ENCODE assay signal across 8 mouse cellular contexts in genomic region chr1:180332076-180332927, GRCm38 (mm10). TPM values are rescaled to one million over a fixed set of nuclear protein-coding genes. Genes with fewer than 3 reads are reported as not detected.
DNase-seq lines count a peak whose midpoint lies in the region; ATAC-seq lines count a peak whose summit lies in the region.

No protein-coding gene starts in this region.

- 1% methylated on average over 72 of the region's 72 CpGs for WGBS in embryonic facial prominence, embryonic 10.5 days
- WGBS in hindbrain, embryonic 10.5 days, result under 1% methylated on average over 72 of the region's 72 CpGs
- WGBS in midbrain, embryonic 14.5 days, result under 1% methylated on average over 71 of the region's 72 CpGs

- peak; percentile 50 for DNase-seq in T-cell, adult 2 months (ENCODE audit: low spot score)
- DNase-seq in embryonic facial prominence, embryonic 10.5 days (ENCODE audit: low spot score), result peak; percentile 70
- peak; percentile 68 for DNase-seq in hindbrain, embryonic 10.5 days (ENCODE audit: low spot score)
- peak; percentile 36 to 58 for DNase-seq in left cerebral cortex, adult 8-10 months (ENCODE audit: low spot score in 2 of 2)
- peak; percentile 75 for DNase-seq in midbrain, embryonic 14.5 days
- DNase-seq in testis, postnatal 10 days (ENCODE audit: low spot score), result peak; percentile 62

- no peak for ATAC-seq in erythroblast, adult 5-6 weeks (replicated peaks; ENCODE audit: low FRiP score, poor library complexity, severe bottlenecking)
- ATAC-seq in midbrain, embryonic 14.5 days (ENCODE audit: low FRiP score, low TSS enrichment), result peak; percentile 63

- peaks cover 60% of the 10 kb centered on the region for H3K27me3 ChIP-seq in erythroblast, embryonic 14.5 days (ENCODE audit: control insufficient read depth)
- H3K27me3 ChIP-seq in embryonic facial prominence, embryonic 10.5 days (replicated peaks; ENCODE audit: low read depth, poor library complexity, severe bottlenecking), result peaks cover 43% of the 10 kb centered on the region
- peaks cover 59% of the 10 kb centered on the region for H3K27me3 ChIP-seq in hindbrain, embryonic 10.5 days (ENCODE audit: insufficient read depth, poor library complexity, severe bottlenecking)
- peaks cover 18% of the 10 kb centered on the region; the same call in 1 of the 2 replicates for H3K27me3 ChIP-seq in midbrain, embryonic 14.5 days (ENCODE audit: control insufficient read depth, insufficient read depth, low read length)

- peaks cover 34% of the 10 kb centered on the region for H3K4me1 ChIP-seq in erythroblast, embryonic 14.5 days (ENCODE audit: control insufficient read depth)
- peaks cover 74% of the 10 kb centered on the region for H3K4me1 ChIP-seq in embryonic facial prominence, embryonic 10.5 days
- peaks cover 65% of the 10 kb centered on the region for H3K4me1 ChIP-seq in hindbrain, embryonic 10.5 days (replicated peaks)
- peaks cover 23% of the 10 kb centered on the region for H3K4me1 ChIP-seq in midbrain, embryonic 14.5 days (ENCODE audit: control insufficient read depth, insufficient read depth, low read length)

- H3K4me2 ChIP-seq in midbrain, embryonic 14.5 days (ENCODE audit: low read length), result peak overlapping the region; percentile 99

- H3K36me3 ChIP-seq in erythroblast, embryonic 14.5 days (ENCODE audit: control insufficient read depth), result no peaks in the 10 kb centered on the region
- peaks cover 24% of the 10 kb centered on the region for H3K36me3 ChIP-seq in embryonic facial prominence, embryonic 10.5 days (replicated peaks)
- H3K36me3 ChIP-seq in hindbrain, embryonic 10.5 days, result 0 out of 2 replicates have a peak, but pooled peaks cover 10% of the 10 kb centered on the region
- no peaks in the 10 kb centered on the region for H3K36me3 ChIP-seq in midbrain, embryonic 14.5 days (ENCODE audit: control insufficient read depth, insufficient read depth, low read length)

- H3K9ac ChIP-seq in midbrain, embryonic 14.5 days (replicated peaks; ENCODE audit: low read length), result peak overlapping the region; percentile 65

- H3K9me3 ChIP-seq in erythroblast, embryonic 14.5 days (ENCODE audit: control insufficient read depth, low read length), result no peaks in the 10 kb centered on the region
- no peaks in the 10 kb centered on the region for H3K9me3 ChIP-seq in embryonic facial prominence, embryonic 10.5 days
- no peaks in the 10 kb centered on the region for H3K9me3 ChIP-seq in hindbrain, embryonic 10.5 days
- H3K9me3 ChIP-seq in midbrain, embryonic 14.5 days (ENCODE audit: control insufficient read depth, low read length), result no peaks in the 10 kb centered on the region

- H3K27ac ChIP-seq in embryonic facial prominence, embryonic 10.5 days (replicated peaks), result peak overlapping the region; percentile 92
- peak overlapping the region; percentile 84 for H3K27ac ChIP-seq in hindbrain, embryonic 10.5 days
- H3K27ac ChIP-seq in midbrain, embryonic 14.5 days (replicated peaks; ENCODE audit: low read depth, low read length), result 0 out of 2 replicates have a peak overlapping the region, but pooled peaks have one; percentile 26

- H3K4me3 ChIP-seq in erythroblast, embryonic 14.5 days (replicated peaks), result peak overlapping the region; percentile 61
- H3K4me3 ChIP-seq in embryonic facial prominence, embryonic 10.5 days, result peak overlapping the region; percentile 85
- H3K4me3 ChIP-seq in hindbrain, embryonic 10.5 days, result peak overlapping the region; percentile 64
- H3K4me3 ChIP-seq in midbrain, embryonic 14.5 days (replicated peaks; ENCODE audit: low read depth, low read length), result peak overlapping the region; percentile 55

RNA-seq across cellular contexts. Expression of gene Itpkb, which starts 2.0 kb away (rescaled TPM):
- 0.03 and 0.04 TPM in 2 replicates for polyA plus RNA-seq in erythroblast, embryonic 14.5 days (2012)
- total RNA-seq in erythroblast, adult 5-6 weeks (2015; ENCODE audit: low replicate concordance), result 2.3 and 4.0 TPM in 2 replicates
- total RNA-seq in erythroblast, adult 5-6 weeks (2017; ENCODE audit: low replicate concordance), result 2.4 and 3.2 TPM in 2 replicates
- polyA plus RNA-seq in embryonic facial prominence, embryonic 10.5 days (2016; fragmentation: Nextera tagmentation; extraction: Ambion mirVana), result 4.9 and 6.2 TPM in 2 replicates
- polyA plus RNA-seq in hindbrain, embryonic 10.5 days (2016; fragmentation: Nextera tagmentation; extraction: Ambion mirVana), result 3.7 and 4.2 TPM in 2 replicates
- 10 to 100 TPM; 19.7 to 26.2 (median 21.4) TPM for total RNA-seq in left cerebral cortex, adult 8-10 months (2022)
- polyA plus RNA-seq in midbrain, embryonic 14.5 days (2014; fragmentation: Nextera tagmentation; extraction: Ambion mirVana), result 1.8 and 1.9 TPM in 2 replicates

Comparison
In these comparisons a context has a peak if more than half of its experiments do, and no peak if none do; other contexts are left out.
1. H3K27ac ChIP-seq: peak in every context shown above with its lines; median percentile 92 in embryonic facial prominence, embryonic 10.5 days; 84 in hindbrain, embryonic 10.5 days; 26 in midbrain, embryonic 14.5 days.